Mouse (Mus musculus) MEL (cell line): ENCODE measurements around the gene Ccdc194. TPM values are rescaled to one million over a fixed set of nuclear protein-coding genes. Genes with fewer than 3 reads are reported as not detected.

Experiments
- DNase-seq: peaks from one replicate; pipeline ENCODE4 v3.0.0; 2011; ENCODE audit warnings: low read depth, low spot score
- H3K27ac ChIP-seq: 2 replicates; pipeline ENCODE4 v1.5.1; 2012; ENCODE audit warnings: low read depth, mild to moderate bottlenecking, control low read depth, low read length, moderate library complexity; ENCODE audit not compliant: control insufficient read depth
- H3K27me3 ChIP-seq, 2 experiments: fragments of 150-350 bp in 1 of 2; sonication (generic) in 1 of 2; 2 replicates each; pipeline ENCODE4 v1.6.1; 2012; ENCODE audit warnings: low read length in 2 of 2, mild to moderate bottlenecking in 2 of 2, improper control_type of control experiment in 1 of 2, moderate library complexity in 1 of 2; ENCODE audit not compliant: insufficient read depth in 2 of 2, control insufficient read depth in 1 of 2
- H3K36me3 ChIP-seq, 2 experiments: 2 replicates each; pipeline ENCODE4 v1.6.1; 2012 to 2014; ENCODE audit warnings: low read length in 2 of 2, improper control_type of control experiment in 1 of 2, inconsistent platforms in 1 of 2, mild to moderate bottlenecking in 1 of 2; ENCODE audit not compliant: insufficient read depth in 2 of 2, control insufficient read depth in 1 of 2
- H3K4me1 ChIP-seq, 2 experiments: fragments of 150-350 bp in 1 of 2; sonication (generic) in 1 of 2; 2 replicates each; pipeline ENCODE4 v1.6.1; 2012; ENCODE audit warnings: low read length in 2 of 2, improper control_type of control experiment in 1 of 2, mild to moderate bottlenecking in 1 of 2; ENCODE audit not compliant: insufficient read depth in 2 of 2, control insufficient read depth in 1 of 2
- H3K4me3 ChIP-seq, 2 experiments: fragments of 150-350 bp in 1 of 2; sonication (generic) in 1 of 2; 2 replicates each; pipeline ENCODE4 v1.5.1; 2012; ENCODE audit warnings: low read depth in 2 of 2, low read length in 2 of 2, mild to moderate bottlenecking in 2 of 2, moderate library complexity in 2 of 2, control low read depth in 1 of 2, improper control_type of control experiment in 1 of 2; ENCODE audit not compliant: control insufficient read depth in 1 of 2, insufficient read depth in 1 of 2
- H3K79me2 ChIP-seq: 2 replicates; pipeline ENCODE4 v1.6.1; 2012; ENCODE audit warnings: mild to moderate bottlenecking, low read length, moderate library complexity; ENCODE audit not compliant: control insufficient read depth, poor library complexity, insufficient read depth
- H3K9ac ChIP-seq: 2 replicates; pipeline ENCODE4 v1.6.1; 2012; ENCODE audit warnings: low read depth, mild to moderate bottlenecking, control low read depth, low read length, moderate library complexity; ENCODE audit not compliant: control insufficient read depth, poor library complexity, severe bottlenecking
- H3K9me3 ChIP-seq: fragments of 150-350 bp; sonication (generic); replicated peaks from 2 replicates; pipeline ENCODE4 v1.6.1; 2012; ENCODE audit warnings: mild to moderate bottlenecking, low read length, improper control_type of control experiment, moderate library complexity; ENCODE audit not compliant: insufficient read depth
- CHD1 ChIP-seq: IDR thresholded peaks from 2 replicates; pipeline ENCODE4 v1.6.1; 2012; ENCODE audit warnings: low read depth, mild to moderate bottlenecking, inconsistent platforms, low read length, improper control_type of control experiment
- CTCF ChIP-seq, 3 experiments: IDR thresholded peaks in 2 of 3; conservative IDR thresholded peaks in 1 of 3; 2 replicates each; pipeline ENCODE4 v1.5.1; 2011 to 2012; ENCODE audit warnings: low read length in 3 of 3, low read depth in 2 of 3, mild to moderate bottlenecking in 2 of 3, improper control_type of control experiment in 1 of 3, inconsistent platforms in 1 of 3, mixed read lengths in 1 of 3, moderate library complexity in 1 of 3; ENCODE audit not compliant: control insufficient read depth in 1 of 3, insufficient read depth in 1 of 3, poor library complexity in 1 of 3, severe bottlenecking in 1 of 3
- EP300 ChIP-seq, 2 experiments: IDR thresholded peaks; 2 replicates each; pipeline ENCODE4 v1.6.1; 2011; ENCODE audit warnings: improper control_type of control experiment in 2 of 2, low read length in 2 of 2, low read depth in 1 of 2, mild to moderate bottlenecking in 1 of 2
- ETS1 ChIP-seq: IDR thresholded peaks from 2 replicates; pipeline ENCODE4 v1.6.1; 2012; ENCODE audit warnings: low read depth, mild to moderate bottlenecking, inconsistent platforms, low read length, improper control_type of control experiment, moderate library complexity
- GATA1 ChIP-seq: IDR thresholded peaks from 2 replicates; pipeline ENCODE4 v1.6.1; 2011; ENCODE audit warnings: low read depth, low read length, improper control_type of control experiment
- HCFC1 ChIP-seq: IDR thresholded peaks from 2 replicates; pipeline ENCODE4 v1.6.1; 2012; ENCODE audit warnings: low read depth, mild to moderate bottlenecking, inconsistent platforms, low read length, improper control_type of control experiment, moderate library complexity
- JUND ChIP-seq: IDR thresholded peaks from 2 replicates; pipeline ENCODE4 v1.6.1; 2011; ENCODE audit warnings: low read depth, mild to moderate bottlenecking, improper control_type of control experiment, low read length
- KAT2A ChIP-seq: conservative IDR thresholded peaks from 2 replicates; pipeline ENCODE4 v1.6.1; 2012; ENCODE audit warnings: low read depth, low read length, improper control_type of control experiment, inconsistent platforms
- MAX ChIP-seq: IDR thresholded peaks from 2 replicates; pipeline ENCODE4 v1.6.1; 2011; ENCODE audit warnings: low read length, improper control_type of control experiment
- MXI1 ChIP-seq: IDR thresholded peaks from 2 replicates; pipeline ENCODE4 v1.6.1; 2011; ENCODE audit warnings: mild to moderate bottlenecking, low read depth, low read length, improper control_type of control experiment
- NELFE ChIP-seq: IDR thresholded peaks from 2 replicates; pipeline ENCODE4 v1.6.1; 2011; ENCODE audit warnings: low read depth, low read length, improper control_type of control experiment
- NRF1 ChIP-seq: IDR thresholded peaks from 2 replicates; pipeline ENCODE4 v1.6.1; 2014; ENCODE audit warnings: low read depth, mild to moderate bottlenecking, inconsistent platforms, low read length, improper control_type of control experiment, moderate library complexity; ENCODE audit not compliant: poor library complexity, insufficient read depth, severe bottlenecking
- POLR2A ChIP-seq, 2 experiments: IDR thresholded peaks; 2 replicates each; pipeline ENCODE4 v1.6.1; 2011 to 2012; ENCODE audit warnings: low read length in 2 of 2, mild to moderate bottlenecking in 2 of 2, control low read depth in 1 of 2, improper control_type of control experiment in 1 of 2, low read depth in 1 of 2, moderate library complexity in 1 of 2; ENCODE audit not compliant: control insufficient read depth in 1 of 2, insufficient read depth in 1 of 2, poor library complexity in 1 of 2
- RAD21 ChIP-seq: IDR thresholded peaks from 2 replicates; pipeline ENCODE4 v1.6.1; 2011; ENCODE audit warnings: mild to moderate bottlenecking, low read depth, low read length, improper control_type of control experiment
- SMC3 ChIP-seq: IDR thresholded peaks from 2 replicates; pipeline ENCODE4 v1.6.1; 2011; ENCODE audit warnings: low read depth, low read length, improper control_type of control experiment
- UBTF ChIP-seq: IDR thresholded peaks from 2 replicates; pipeline ENCODE4 v1.6.1; 2012; ENCODE audit warnings: low read depth, mild to moderate bottlenecking, inconsistent platforms, low read length, improper control_type of control experiment, moderate library complexity, borderline replicate concordance; ENCODE audit not compliant: insufficient read depth
- ZMIZ1 ChIP-seq: IDR thresholded peaks from 2 replicates; pipeline ENCODE4 v1.6.1; 2012; ENCODE audit warnings: low read depth, mild to moderate bottlenecking, inconsistent platforms, low read length, improper control_type of control experiment, moderate library complexity
- ZNF384 ChIP-seq: IDR thresholded peaks from 2 replicates; pipeline ENCODE4 v1.6.1; 2012; ENCODE audit warnings: low read depth, mild to moderate bottlenecking, inconsistent platforms, low read length, improper control_type of control experiment
- polyA plus RNA-seq, 2 experiments: library from polyadenylated mRNA; stranded (reverse) in 1 of 2; unstranded in 1 of 2; fragments of >175 nt in 1 of 2; fragments of >200 nt in 1 of 2; gene quantifications; 2 replicates each; pipeline versions ENCODE4 v1.2.1 to v1.2.4; 2012; ENCODE audit warnings: low replicate concordance in 2 of 2, low read depth in 1 of 2; ENCODE audit not compliant: insufficient read length in 2 of 2, insufficient read depth in 1 of 2, missing spikeins in 1 of 2
- total RNA-seq: library from RNA; depleted of rRNA; stranded (reverse); fragments of 300-350 nt; gene quantifications from 2 replicates; pipeline ENCODE4 v1.2.3, GENCODE M21; 2012

Ccdc194 gene
- total and polyA plus RNA-seq, 3 experiments = not detected

DNA sequence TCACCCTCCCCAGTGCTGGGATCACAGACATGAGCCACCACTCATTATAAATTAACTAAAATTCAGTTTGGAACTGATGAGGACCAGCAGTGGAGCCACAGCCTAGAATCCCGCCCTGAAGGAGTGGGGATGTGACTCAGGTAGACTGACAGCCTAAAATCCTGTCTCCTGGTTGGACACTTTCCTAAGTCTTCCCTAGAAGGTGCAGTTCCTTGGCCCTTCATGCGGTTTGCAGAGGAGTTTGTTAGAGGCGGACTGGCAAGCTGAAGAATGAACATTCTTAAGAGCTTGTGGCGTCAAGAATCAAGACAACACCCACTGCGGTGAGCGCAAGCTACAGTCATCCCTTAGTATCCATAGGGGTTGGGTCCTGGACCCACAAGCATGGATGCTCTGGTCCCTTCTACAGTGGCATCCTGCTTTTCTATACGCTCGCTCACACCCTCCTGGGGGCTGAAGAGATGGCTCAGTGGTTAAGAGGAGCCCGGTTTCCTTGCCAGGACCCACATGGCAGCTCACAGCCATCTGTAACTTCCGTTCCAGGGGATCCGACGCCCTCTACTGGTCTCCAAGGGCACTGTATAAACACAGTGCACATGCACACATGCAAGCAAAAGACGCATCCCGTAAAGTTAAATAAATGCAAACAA lies 48.2 kb downstream of the Ccdc194 start (continued):
- TF ChIP-seq ETS1 (peak; percentile 45), JUND (no peak), GATA1 (no peak), HCFC1 (peak; percentile 76), NRF1 (no peak), SMC3 (peak; percentile 51), CHD1 (peak; percentile 46; the same call in 1 of the 2 replicates), NELFE (peak; percentile 44; the same call in 1 of the 2 replicates), UBTF (no peak)

DNA sequence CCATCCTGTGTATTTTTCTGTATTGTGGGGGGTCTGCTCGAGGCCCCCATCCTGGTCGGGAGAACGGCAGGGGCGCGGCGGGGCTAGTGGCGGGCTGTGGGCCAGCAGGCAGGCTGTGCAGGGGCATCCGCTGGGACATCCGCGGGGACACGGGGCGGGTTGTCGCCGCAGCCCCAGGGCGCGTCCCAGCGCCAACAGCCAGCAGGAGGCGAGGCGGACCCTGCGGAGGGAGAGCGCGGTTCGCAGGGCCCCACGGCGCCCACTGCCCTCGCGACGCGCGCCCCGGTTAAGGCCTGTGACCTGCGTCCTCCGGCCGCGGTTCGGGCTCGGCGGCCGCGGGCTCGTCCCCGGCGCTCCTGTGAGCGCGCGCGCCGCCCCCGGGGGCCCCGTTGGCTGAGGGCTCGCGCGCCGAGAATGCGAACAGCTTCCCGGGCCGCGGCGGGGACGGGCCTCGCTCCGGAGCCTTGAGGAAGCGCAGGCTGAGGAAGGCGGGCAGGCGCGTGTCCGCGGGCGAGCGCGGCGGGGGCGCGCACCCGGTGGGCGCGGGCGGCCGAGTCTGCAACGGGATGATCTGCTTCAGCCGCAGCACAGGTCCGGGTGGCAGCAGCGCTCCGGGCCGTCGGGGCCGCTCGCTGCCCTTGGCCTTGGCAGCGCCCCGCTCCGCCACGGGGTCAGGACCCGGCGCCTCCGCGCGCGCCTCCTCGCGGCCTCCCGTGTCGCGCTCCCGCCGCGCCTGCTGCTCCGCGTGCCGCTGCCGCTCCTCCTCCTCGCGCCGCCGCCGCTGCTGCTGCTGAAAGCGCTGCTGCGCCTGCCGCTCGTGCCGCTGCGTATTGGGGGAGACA lies 49.2 kb downstream of the Ccdc194 start:
- Histone ChIP-seq H3K79me2 (peaks cover 2% of the 10 kb centered on the region; the same call in 1 of the 2 replicates), H3K9me3 (no peaks in the 10 kb centered on the region), H3K4me3 (peak overlapping the region; percentile 59 to 64), H3K4me1 (no peaks in the 10 kb centered on the region), H3K27me3 (no peaks in the 10 kb centered on the region), H3K9ac (peak overlapping the region; percentile 90), H3K36me3 (0 out of 4 replicates have a peak, but pooled peaks cover 0 to 2% of the 10 kb centered on the region in 2 experiments), H3K27ac (peak overlapping the region; percentile 76)
- TF ChIP-seq ZNF384 (no peak), EP300 (IDR thresholded peaks at IDR 0.05; ENCODE audit: low read depth in 1 of 2, low read length in 2 of 2) (no peak), RAD21 (no peak), MAX (peak; percentile 24; the same call in 1 of the 2 replicates), ZMIZ1 (0 out of 2 replicates have a peak, but pooled peaks have one; percentile 10), CTCF (IDR thresholded peaks at IDR 0.05 in 2 of 3, conservative IDR thresholded peaks at IDR 0.05 in 1 of 3; ENCODE audit: control insufficient read depth in 1 of 3, insufficient read depth in 1 of 3, low read depth in 2 of 3, low read length in 3 of 3, poor library complexity in 1 of 3, severe bottlenecking in 1 of 3) (no peak), NELFE (peak; percentile 39), POLR2A (IDR thresholded peaks at IDR 0.05; ENCODE audit: control insufficient read depth in 1 of 2, insufficient read depth in 1 of 2, low read depth in 1 of 2, low read length in 2 of 2, poor library complexity in 1 of 2) (peak; percentile 27 to 34; a peak in 1 of 4 replicates), UBTF (0 out of 2 replicates have a peak, but pooled peaks have one; percentile 10), MXI1 (peak; percentile 37; the same call in 1 of the 2 replicates), NRF1 (peak; percentile 34; the same call in 1 of the 2 replicates), KAT2A (no peak)
- peak; percentile 87 for DNase-seq
